In genomic region chr15:102990461-102991397, GRCm38 (mm10) we compare ENCODE assay signal across 9 mouse cellular contexts. TPM values are rescaled to one million over a fixed set of nuclear protein-coding genes. Genes with fewer than 3 reads are reported as not detected.
DNase-seq lines count a peak whose midpoint lies in the region; ATAC-seq and TF ChIP-seq lines count a peak whose summit lies in the region.
"Had no signal": no experiment of that assay in that cellular context is flagged by ENCODE, and none has a peak within 500 bp of the region (broad histone marks: within the 10 kb centered on the region; RNA-seq: fewer than 3 reads in every experiment).

TSS of gene Hoxc8 (plus strand) at chr15:102990607.

- no peaks in the 10 kb centered on the region for H3K36me3 ChIP-seq in forebrain, embryonic 10.5 days (replicated peaks)
- H3K36me3 ChIP-seq in forebrain, embryonic 12.5 days (replicated peaks), result no peaks in the 10 kb centered on the region
- no peaks in the 10 kb centered on the region for H3K36me3 ChIP-seq in midbrain, embryonic 11.5 days (ENCODE audit: control insufficient read depth, insufficient read depth, low read length)
- no peaks in the 10 kb centered on the region for H3K36me3 ChIP-seq in midbrain, embryonic 13.5 days
- no peaks in the 10 kb centered on the region for H3K36me3 ChIP-seq in intestine, embryonic 15.5 days
- no peaks in the 10 kb centered on the region for H3K36me3 ChIP-seq in small intestine, adult 2 months (ENCODE audit: control insufficient read depth, insufficient read depth, low read length)

- TF ChIP-seq POLR2A in small intestine, adult 2 months (IDR thresholded peaks at IDR 0.05; ENCODE audit: low read depth, low read length), result no peak

- TF ChIP-seq CTCF in small intestine, adult 2 months (IDR thresholded peaks at IDR 0.05; ENCODE audit: extremely low read depth, insufficient read length, insufficient replicate concordance, low read depth, low read length), result no peak

- no peak within 1 kb of the TSS for H3K9ac ChIP-seq in forebrain, embryonic 12.5 days
- H3K9ac ChIP-seq in midbrain, embryonic 11.5 days (ENCODE audit: low read length), result no peak within 1 kb of the TSS
- no peak within 1 kb of the TSS for H3K9ac ChIP-seq in midbrain, embryonic 13.5 days (replicated peaks)
- H3K9ac ChIP-seq in intestine, embryonic 15.5 days, result peak within 1 kb of the TSS; percentile 44

- no peak for DNase-seq in forebrain, embryonic 10.5 days (ENCODE audit: extremely low spot score, low spot score)
- peak; percentile 94 for DNase-seq in midbrain, embryonic 11.5 days (ENCODE audit: low spot score, missing footprints)
- no peak for DNase-seq in c-Kit-positive CD71-positive TER-119-positive erythroid progenitor cells, embryonic 14.5 days (ENCODE audit: low spot score)
- no peak for DNase-seq in left cerebral cortex, adult 9 months (ENCODE audit: low spot score in 2 of 2)

- under 1% methylated on average over 69 of the region's 69 CpGs for WGBS in forebrain, embryonic 10.5 days
- WGBS in forebrain, embryonic 12.5 days, result 1% methylated on average over 54 of the region's 69 CpGs
- 1% methylated on average over 69 of the region's 69 CpGs for WGBS in midbrain, embryonic 11.5 days
- WGBS in midbrain, embryonic 13.5 days, result under 1% methylated on average over 65 of the region's 69 CpGs
- WGBS in intestine, embryonic 15.5 days, result 2% methylated on average over 69 of the region's 69 CpGs
- WGBS in small intestine, adult 2 months, result 4% methylated on average over 69 of the region's 69 CpGs

- H3K4me1 ChIP-seq in forebrain, embryonic 10.5 days, result peaks cover 5% of the 10 kb centered on the region
- H3K4me1 ChIP-seq in forebrain, embryonic 12.5 days, result no peaks in the 10 kb centered on the region
- no peaks in the 10 kb centered on the region for H3K4me1 ChIP-seq in midbrain, embryonic 11.5 days (ENCODE audit: control insufficient read depth, insufficient read depth, low read length)
- H3K4me1 ChIP-seq in midbrain, embryonic 13.5 days (replicated peaks), result no peaks in the 10 kb centered on the region
- no peaks in the 10 kb centered on the region for H3K4me1 ChIP-seq in intestine, embryonic 15.5 days (replicated peaks)
- no peaks in the 10 kb centered on the region for H3K4me1 ChIP-seq in small intestine, adult 2 months (ENCODE audit: control insufficient read depth, insufficient read depth, insufficient read length, low read length)

- peaks cover 100% of the 10 kb centered on the region for H3K27me3 ChIP-seq in forebrain, embryonic 10.5 days (ENCODE audit: poor library complexity, severe bottlenecking)
- H3K27me3 ChIP-seq in forebrain, embryonic 12.5 days, result peaks cover 98% of the 10 kb centered on the region
- peaks cover 98% of the 10 kb centered on the region for H3K27me3 ChIP-seq in midbrain, embryonic 11.5 days (ENCODE audit: control insufficient read depth, insufficient read depth, low read length)
- H3K27me3 ChIP-seq in midbrain, embryonic 13.5 days, result peaks cover 98% of the 10 kb centered on the region
- H3K27me3 ChIP-seq in intestine, embryonic 15.5 days (replicated peaks), result peaks cover 87% of the 10 kb centered on the region
- peaks cover 73% of the 10 kb centered on the region for H3K27me3 ChIP-seq in small intestine, adult 2 months (ENCODE audit: control insufficient read depth, insufficient read depth, low read length)

- H3K4me3 ChIP-seq in forebrain, embryonic 10.5 days, result peak within 1 kb of the TSS; percentile 12
- no peak within 1 kb of the TSS for H3K4me3 ChIP-seq in forebrain, embryonic 12.5 days (replicated peaks)
- no peak within 1 kb of the TSS for H3K4me3 ChIP-seq in midbrain, embryonic 11.5 days (ENCODE audit: low read depth, low read length)
- H3K4me3 ChIP-seq in midbrain, embryonic 13.5 days (replicated peaks), result no peak within 1 kb of the TSS
- H3K4me3 ChIP-seq in intestine, embryonic 15.5 days (replicated peaks), result peak within 1 kb of the TSS; percentile 34
- H3K4me3 ChIP-seq in small intestine, adult 2 months (ENCODE audit: low read depth, low read length), result peak within 1 kb of the TSS; percentile 46
- H3K4me3 ChIP-seq: left cerebral cortex, adult 2 months had no signal

- no peak for ATAC-seq in forebrain, embryonic 12.5 days (ENCODE audit: low FRiP score)
- ATAC-seq in midbrain, embryonic 11.5 days (ENCODE audit: low FRiP score), result no peak
- no peak for ATAC-seq in midbrain, embryonic 13.5 days
- peak; percentile 46; the same call in 1 of the 2 replicates for ATAC-seq in intestine, embryonic 15.5 days

- no peak within 1 kb of the TSS for H3K27ac ChIP-seq in forebrain, embryonic 10.5 days
- no peak within 1 kb of the TSS for H3K27ac ChIP-seq in forebrain, embryonic 12.5 days
- no peak within 1 kb of the TSS for H3K27ac ChIP-seq in midbrain, embryonic 11.5 days (ENCODE audit: low read depth, low read length)
- no peak within 1 kb of the TSS for H3K27ac ChIP-seq in midbrain, embryonic 13.5 days
- H3K27ac ChIP-seq in intestine, embryonic 15.5 days, result peak within 1 kb of the TSS; percentile 56; the same call in 1 of the 2 replicates
- no peak within 1 kb of the TSS; the same call in 1 of the 2 replicates for H3K27ac ChIP-seq in small intestine, adult 2 months (ENCODE audit: insufficient read depth, low read depth, low read length)
- H3K27ac ChIP-seq: left cerebral cortex, adult 2 months had no signal

- no peaks in the 10 kb centered on the region for H3K9me3 ChIP-seq in forebrain, embryonic 10.5 days
- H3K9me3 ChIP-seq in forebrain, embryonic 12.5 days, result no peaks in the 10 kb centered on the region
- no peaks in the 10 kb centered on the region for H3K9me3 ChIP-seq in midbrain, embryonic 11.5 days (ENCODE audit: control insufficient read depth, low read length)
- H3K9me3 ChIP-seq in midbrain, embryonic 13.5 days, result no peaks in the 10 kb centered on the region
- no peaks in the 10 kb centered on the region for H3K9me3 ChIP-seq in intestine, embryonic 15.5 days

- no peak within 1 kb of the TSS for H3K4me2 ChIP-seq in forebrain, embryonic 12.5 days
- no peak within 1 kb of the TSS for H3K4me2 ChIP-seq in midbrain, embryonic 11.5 days
- H3K4me2 ChIP-seq in midbrain, embryonic 13.5 days (replicated peaks), result no peak within 1 kb of the TSS
- H3K4me2 ChIP-seq in intestine, embryonic 15.5 days (replicated peaks), result peak within 1 kb of the TSS; percentile 58

RNA-seq across cellular contexts. Expression of gene Hoxc8, which starts in this region (rescaled TPM):
- polyA plus RNA-seq in forebrain, embryonic 10.5 days (2016; fragmentation: Nextera tagmentation; extraction: Ambion mirVana), result not detected in 2 replicates
- polyA plus RNA-seq in forebrain, embryonic 12.5 days (2016; fragmentation: Nextera tagmentation; extraction: Ambion mirVana), result not detected in 2 replicates
- polyA plus RNA-seq in midbrain, embryonic 11.5 days (2014; fragmentation: Nextera tagmentation; extraction: Ambion mirVana), result not detected in 2 replicates
- polyA plus RNA-seq in midbrain, embryonic 13.5 days (2015; fragmentation: Nextera tagmentation; extraction: Ambion mirVana), result not detected in 2 replicates
- polyA plus RNA-seq in intestine, embryonic 15.5 days (2015; fragmentation: Nextera tagmentation; extraction: Ambion mirVana), result 6.2 and 7.0 TPM in 2 replicates
- polyA plus RNA-seq in small intestine, adult 2 months (2012; rRNA removed), result 1.8 TPM in 1 of 2 replicates, not detected in the other

Comparison
In these comparisons a context has a peak if more than half of its experiments do, and no peak if none do; other contexts are left out.
1. H3K4me3 ChIP-seq: peak in forebrain, embryonic 10.5 days (single experiment), intestine, embryonic 15.5 days (single experiment) and small intestine, adult 2 months (single experiment); none in forebrain, embryonic 12.5 days (single experiment), midbrain, embryonic 11.5 days (single experiment) and midbrain, embryonic 13.5 days (single experiment).
2. Peak in DNase-seq in midbrain, embryonic 11.5 days; RNA of the gene not detected or under 1 TPM.